Mouse (Mus musculus) gastrocnemius, postnatal 14 days (tissue): ENCODE results near the gene Gm47985. TPM values are rescaled to one million over a fixed set of nuclear protein-coding genes. Genes with fewer than 3 reads are reported as not detected.
"Not testable (repeated sequence)": the region's sequence is repeated elsewhere in the genome, so short reads cannot be mapped to it uniquely, and the experiment has no call there.

Source experiments
- DNase-seq: peaks from one replicate; pipeline ENCODE4 v3.0.0; 2021; ENCODE audit warnings: mixed read lengths
- intact Hi-C: fragments of 180-260 bp; cut with DNase I; formaldehyde crosslinking; loops from one replicate; pipeline ENCODE4 v1.15.1; 2025; ENCODE audit warnings: low total_unique reads
- total RNA-seq, 2 experiments: library from RNA; stranded (reverse); gene quantifications; 2 replicates each; pipeline ENCODE4 v1.2.3; 2021

Gene Gm47985
- total RNA-seq, 2 experiments from 2014 or later = 0.23 TPM; not detected in 1

- intact Hi-C loops, DNase-seq: not testable (repeated sequence)
Observed at GRCm38 (mm10) chr1:151211666-151212065, 29.3 kb downstream of the Gm47985 start.

DNA sequence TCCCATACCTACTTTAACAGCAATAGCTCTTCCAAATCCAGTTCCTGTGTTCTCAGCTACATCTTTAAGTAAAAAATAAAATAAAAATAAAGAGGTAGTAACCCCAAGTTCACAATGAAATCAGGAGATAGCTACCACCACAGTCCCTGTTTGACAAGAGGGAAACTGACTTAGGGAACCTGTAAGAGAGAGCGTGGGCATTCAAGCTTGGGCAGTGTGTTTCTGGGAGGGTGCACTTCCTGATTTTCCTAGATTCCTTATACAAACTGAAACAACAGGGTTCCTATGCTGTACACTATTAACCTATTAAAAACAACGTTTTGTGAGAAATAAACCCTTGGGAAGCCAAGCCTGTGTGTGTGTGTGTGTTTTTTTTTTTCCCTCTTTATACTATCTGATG lies 32.5 kb downstream of the Gm47985 start:
- no peak for DNase-seq
- intact Hi-C loops = no loop called here

GRCm38 (mm10) chr1:151215985-151216384 lies 33.6 kb downstream of the Gm47985 start:
- intact Hi-C loops = no loop called here
- no peak for DNase-seq

DNA sequence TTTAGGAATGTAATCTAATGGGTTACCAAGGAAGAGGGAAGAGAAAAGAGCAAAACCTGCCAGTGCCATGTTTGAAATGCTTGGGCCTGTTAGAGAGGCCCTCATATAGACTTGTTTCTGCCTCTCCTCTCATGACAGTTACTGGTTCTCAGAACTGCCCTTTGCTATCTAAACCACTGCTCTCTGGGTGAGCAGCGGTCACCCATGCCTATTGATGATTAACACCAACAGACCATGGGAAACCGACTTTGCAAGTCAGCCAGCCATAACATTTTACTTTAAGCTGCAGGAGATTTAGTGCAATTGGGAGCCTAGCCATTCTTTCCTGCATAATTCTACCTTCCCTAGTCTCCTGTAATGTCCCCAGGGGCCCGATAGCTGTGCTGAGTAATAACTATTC lies 34.1 kb downstream of the Gm47985 start:
- intact Hi-C loops = no loop called here
- DNase-seq = no peak

DNA sequence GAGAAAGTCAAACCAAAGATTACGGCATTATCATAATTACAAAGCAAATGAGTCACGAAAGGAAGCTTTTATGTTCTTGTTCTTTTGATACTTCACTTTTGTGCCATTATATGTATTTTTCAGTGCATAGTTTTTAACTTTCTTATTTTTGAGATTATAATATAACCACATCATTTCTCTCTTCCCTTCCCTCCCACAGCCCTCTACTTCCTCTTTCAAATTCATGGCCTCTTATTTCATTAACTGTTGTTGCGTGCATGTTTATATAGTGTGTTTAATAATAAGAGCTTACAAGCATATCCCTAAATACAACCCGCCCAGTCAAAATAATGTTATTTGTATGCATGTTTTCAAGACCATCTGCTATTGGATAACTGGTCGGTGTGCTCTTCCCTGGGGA lies 36.7 kb downstream of the Gm47985 start:
- DNase-seq = no peak
- intact Hi-C loops = no loop called here

GRCm38 (mm10) chr1:151220098-151220497 lies 37.8 kb downstream of the Gm47985 start:
- no peak for DNase-seq
- intact Hi-C loops = no loop called here

- no peak for DNase-seq
- intact Hi-C loops = no loop called here
Observed at GRCm38 (mm10) chr1:151222561-151223267, 40.4 kb downstream of the Gm47985 start.

DNA sequence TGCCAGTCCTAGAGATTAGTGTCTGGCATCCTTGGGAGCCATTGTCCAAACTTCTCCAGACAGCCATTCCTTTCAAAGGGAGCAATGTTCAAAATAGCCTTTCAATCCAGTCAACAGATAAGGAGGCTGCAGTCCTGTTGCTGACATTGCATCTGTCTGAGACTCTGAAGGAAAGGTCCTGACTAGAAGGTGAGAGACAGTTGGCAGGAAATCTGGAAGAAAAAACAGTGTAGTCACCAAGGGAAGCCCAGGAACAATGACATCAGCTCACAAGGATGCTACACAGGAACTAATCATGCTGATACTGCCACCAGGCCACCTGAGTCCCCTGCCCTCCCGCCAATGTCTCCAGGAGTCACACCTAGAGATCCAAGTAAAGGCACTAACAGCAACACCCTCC lies 41.0 kb downstream of the Gm47985 start:
- intact Hi-C loops = no loop called here
- DNase-seq = no peak

- no peak for DNase-seq
- intact Hi-C loops = no loop called here
Observed at GRCm38 (mm10) chr1:151224536-151224935, 42.2 kb downstream of the Gm47985 start.

- intact Hi-C loops = no loop called here
- DNase-seq = no peak
Observed at GRCm38 (mm10) chr1:151227506-151227905, 45.2 kb downstream of the Gm47985 start.

- intact Hi-C loops = no loop called here
- DNase-seq = no peak
Observed at GRCm38 (mm10) chr1:151228320-151228989, 46.1 kb downstream of the Gm47985 start.

DNA sequence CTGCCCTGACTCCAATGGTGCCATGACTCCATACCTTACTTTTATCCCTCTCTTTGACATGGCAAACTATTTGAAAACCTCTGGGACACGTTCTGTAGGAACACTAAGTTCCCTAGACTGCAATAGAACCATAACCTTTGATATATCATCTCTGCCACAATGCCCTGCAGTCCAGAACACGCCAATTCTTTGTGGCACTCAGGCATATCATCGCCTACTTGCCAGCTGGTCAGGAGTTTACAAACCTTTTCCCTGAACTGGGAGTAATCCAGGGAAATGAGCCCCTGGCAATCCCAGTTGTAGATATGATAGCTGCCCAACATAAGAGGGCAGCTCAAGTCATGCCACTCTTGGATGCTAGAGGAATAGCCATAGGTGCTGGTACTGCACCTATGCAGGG lies 50.0 kb downstream of the Gm47985 start:
- intact Hi-C loops = no loop called here
- DNase-seq = no peak

GRCm38 (mm10) chr1:151233756-151234155 lies 51.4 kb downstream of the Gm47985 start:
- no peak for DNase-seq
- intact Hi-C loops = no loop called here

Other genes with a start within 250 kb of the Gm47985 start
- gene Hmcn1, start 189.1 kb upstream of the Gm47985 start, total RNA-seq = 10 to 100 TPM in 1 of 2 experiments, 1 to 10 TPM in 1; 9.3 to 10.9 TPM
- gene Gm8947, start 9.8 kb downstream of the Gm47985 start, total RNA-seq = under 1 TPM in 1 of 2 experiments, not detected in 1; 0.20 TPM
- under 1 TPM in 1 of 2 experiments, not detected in 1; 0.27 TPM for gene Gm47995, start 15.9 kb downstream of the Gm47985 start, total RNA-seq
- gene 3110040M04Rik, start 21.6 kb downstream of the Gm47985 start, total RNA-seq = not detected
- gene Gm47996, start 27.6 kb downstream of the Gm47985 start, total RNA-seq = not detected
- gene Ivns1abp, start 161.9 kb downstream of the Gm47985 start, total RNA-seq = 100 to 1,000 TPM; 109 TPM
- gene Swt1, start 245.9 kb downstream of the Gm47985 start, total RNA-seq = 1 to 10 TPM; 4.6 to 8.1 TPM
- gene Trmt1l, start 246.0 kb downstream of the Gm47985 start, total RNA-seq = 10 to 100 TPM; 12.0 to 12.3 TPM